Mouse (Mus musculus) forebrain, embryonic 11.5 days (tissue): ENCODE measurements around the gene Arxes2. TPM values are rescaled to one million over a fixed set of nuclear protein-coding genes. Genes with fewer than 3 reads are reported as not detected.
"Not testable (repeated sequence)": the region's sequence is repeated elsewhere in the genome, so short reads cannot be mapped to it uniquely, and the experiment has no call there.

ENCODE experiments used
- ATAC-seq: fragments of 200-750 bp; cut with Nextera tagmentation; replicated peaks from 2 replicates; pipeline ENCODE4 v1.8.0; 2017; ENCODE audit warnings: moderate TSS enrichment; ENCODE audit not compliant: low FRiP score
- DNase-seq: peaks from one replicate; pipeline ENCODE4 v3.0.0-alpha.2; 2017; ENCODE audit warnings: low spot score
- H3K27ac ChIP-seq: fragments of 300-500 bp; sonication (generic); 2 replicates; pipeline ENCODE4 v1.5.1; 2014; ENCODE audit warnings: low read depth, low read length
- H3K27me3 ChIP-seq: fragments of 300-500 bp; sonication (generic); 2 replicates; pipeline ENCODE4 v1.6.1; 2014; ENCODE audit warnings: mild to moderate bottlenecking, low read length, mixed read lengths; ENCODE audit not compliant: control insufficient read depth, insufficient read depth
- H3K36me3 ChIP-seq: fragments of 300-500 bp; sonication (generic); 2 replicates; pipeline ENCODE4 v1.6.1; 2014; ENCODE audit warnings: mild to moderate bottlenecking, low read length, moderate library complexity, mixed read lengths; ENCODE audit not compliant: control insufficient read depth, insufficient read depth
- H3K4me1 ChIP-seq: fragments of 300-500 bp; sonication (generic); replicated peaks from 2 replicates; pipeline ENCODE4 v1.6.1; 2014; ENCODE audit warnings: low read length, mixed read lengths; ENCODE audit not compliant: control insufficient read depth, insufficient read depth
- H3K4me2 ChIP-seq: fragments of 300-500 bp; sonication (generic); 2 replicates; pipeline ENCODE4 v1.6.1; 2014; ENCODE audit warnings: low read depth, mild to moderate bottlenecking, low read length, moderate library complexity, mixed read lengths; ENCODE audit not compliant: severe bottlenecking
- H3K4me3 ChIP-seq: fragments of 300-500 bp; sonication (generic); 2 replicates; pipeline ENCODE4 v1.5.1; 2014; ENCODE audit warnings: low read depth, low read length
- H3K9ac ChIP-seq: fragments of 300-500 bp; sonication (generic); 2 replicates; pipeline ENCODE4 v1.6.1; 2014; ENCODE audit warnings: low read length
- H3K9me3 ChIP-seq: fragments of 300-500 bp; sonication (generic); 2 replicates; pipeline ENCODE4 v1.6.1; 2016; ENCODE audit warnings: low read length, mixed read lengths; ENCODE audit not compliant: control insufficient read depth
- WGBS: fragments of 180-500 bp; shearing (Covaris S2); extraction: QIAGEN DNeasy Blood & Tissue Kit; methylation state at CpG from one replicate; pipeline ENCODE4 v1.1.7; 2014; 5-methylcytosine and 5-hydroxymethylcytosine counted together
- polyA plus RNA-seq: library from polyadenylated mRNA; unstranded; fragments of >200 nt; fragmentation: Nextera tagmentation; extraction: Ambion mirVana; gene quantifications from 2 replicates; pipeline ENCODE4 v1.2.1, GENCODE M21; 2014

Gene Arxes2
- polyA plus RNA-seq, 1 experiment from 2014 or later, result 122 TPM

DNA sequence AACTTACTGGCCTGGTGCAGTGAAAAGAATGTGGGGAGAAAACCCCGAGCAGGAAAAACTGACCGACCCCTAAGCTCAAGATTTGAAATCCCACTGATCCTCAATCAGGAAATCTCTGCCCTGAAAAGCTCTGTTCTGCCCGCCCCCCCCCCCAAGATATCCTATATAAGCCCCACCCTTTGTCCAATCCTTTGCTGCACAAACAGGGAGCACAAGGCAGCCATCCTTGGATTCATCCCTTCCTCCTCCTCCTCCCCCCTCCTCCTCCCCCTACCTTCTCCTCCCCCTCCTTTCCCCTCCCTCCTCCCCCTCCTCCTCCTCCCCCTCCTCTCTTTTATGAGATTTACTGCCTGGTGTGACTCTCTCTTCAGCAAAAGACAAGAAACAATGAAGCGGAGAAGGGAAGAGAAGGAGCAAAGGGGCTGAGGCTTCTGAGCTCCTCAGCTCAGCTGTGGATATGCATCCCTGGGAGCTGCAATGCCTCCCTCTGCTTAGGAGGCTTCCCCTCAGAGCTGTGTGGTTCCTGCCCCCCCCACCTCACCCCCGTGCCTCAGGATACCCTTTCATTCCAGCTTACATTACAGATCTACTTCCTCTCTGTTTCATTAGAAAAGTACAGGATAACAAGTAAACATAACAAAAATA lies 13.7 kb downstream of the Arxes2 start:
- no peak overlapping the region for H3K27ac ChIP-seq
- WGBS, result 33% methylated on average over 4 of the region's 5 CpGs

DNA sequence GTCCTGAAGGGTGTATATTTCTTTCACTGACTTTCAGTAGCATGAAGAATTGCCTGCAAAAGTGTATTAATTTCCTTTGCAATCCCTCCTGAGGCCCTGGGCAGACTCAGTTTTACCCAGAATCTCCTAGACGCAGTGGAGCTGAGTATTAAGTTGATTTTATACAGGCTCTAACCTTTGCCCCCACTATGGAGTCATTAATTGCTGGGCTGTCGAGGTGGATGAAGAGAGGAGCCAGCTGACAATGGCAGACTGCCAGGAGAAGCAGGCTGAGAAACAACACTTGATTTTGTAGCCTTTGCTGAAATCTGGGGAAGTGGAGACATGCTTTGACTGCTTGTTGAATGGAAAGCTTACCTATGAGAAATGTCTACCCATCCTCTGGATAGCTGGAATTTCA lies 20.8 kb downstream of the Arxes2 start:
- DNase-seq, result no peak
- no peaks in the 10 kb centered on the region for H3K36me3 ChIP-seq
- no peak overlapping the region for H3K27ac ChIP-seq
- H3K4me3 ChIP-seq, result no peak overlapping the region
- H3K9me3 ChIP-seq, result no peaks in the 10 kb centered on the region
- H3K4me1 ChIP-seq, result no peaks in the 10 kb centered on the region
- no peak overlapping the region for H3K9ac ChIP-seq
- 35% methylated on average over 2 of the region's 2 CpGs for WGBS
- H3K27me3 ChIP-seq, result no peaks in the 10 kb centered on the region
- no peak for ATAC-seq
- H3K4me2 ChIP-seq, result no peak overlapping the region

More for the DNA sequence above, 13.7 kb downstream of the Arxes2 start:
- H3K9ac ChIP-seq, result no peak overlapping the region
- H3K4me2 ChIP-seq, result no peak overlapping the region
- DNase-seq, result no peak
- no peaks in the 10 kb centered on the region for H3K9me3 ChIP-seq
- H3K4me1 ChIP-seq, result no peaks in the 10 kb centered on the region
- H3K36me3 ChIP-seq, result no peaks in the 10 kb centered on the region
- ATAC-seq, result peak; percentile 76
- H3K27me3 ChIP-seq, result no peaks in the 10 kb centered on the region
- no peak overlapping the region for H3K4me3 ChIP-seq

DNA sequence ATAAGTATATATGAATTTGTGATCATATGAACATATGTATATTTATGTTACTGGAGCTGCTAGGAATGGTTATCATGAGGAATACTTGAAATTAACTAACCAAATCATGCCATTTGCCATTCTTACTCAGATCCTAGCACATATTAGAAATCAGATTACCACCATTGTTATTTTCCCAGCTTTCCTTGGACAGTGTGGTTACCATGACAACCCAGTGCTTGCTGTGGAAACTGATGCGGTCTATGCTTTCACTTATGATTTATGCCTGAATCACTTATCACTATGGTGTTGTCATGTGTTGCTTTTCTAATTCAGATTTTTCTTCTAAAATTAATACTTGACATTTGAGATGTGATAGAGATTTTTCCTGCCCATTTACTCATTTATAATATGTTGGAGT lies 36.7 kb downstream of the Arxes2 start:
- no peak for ATAC-seq

DNA sequence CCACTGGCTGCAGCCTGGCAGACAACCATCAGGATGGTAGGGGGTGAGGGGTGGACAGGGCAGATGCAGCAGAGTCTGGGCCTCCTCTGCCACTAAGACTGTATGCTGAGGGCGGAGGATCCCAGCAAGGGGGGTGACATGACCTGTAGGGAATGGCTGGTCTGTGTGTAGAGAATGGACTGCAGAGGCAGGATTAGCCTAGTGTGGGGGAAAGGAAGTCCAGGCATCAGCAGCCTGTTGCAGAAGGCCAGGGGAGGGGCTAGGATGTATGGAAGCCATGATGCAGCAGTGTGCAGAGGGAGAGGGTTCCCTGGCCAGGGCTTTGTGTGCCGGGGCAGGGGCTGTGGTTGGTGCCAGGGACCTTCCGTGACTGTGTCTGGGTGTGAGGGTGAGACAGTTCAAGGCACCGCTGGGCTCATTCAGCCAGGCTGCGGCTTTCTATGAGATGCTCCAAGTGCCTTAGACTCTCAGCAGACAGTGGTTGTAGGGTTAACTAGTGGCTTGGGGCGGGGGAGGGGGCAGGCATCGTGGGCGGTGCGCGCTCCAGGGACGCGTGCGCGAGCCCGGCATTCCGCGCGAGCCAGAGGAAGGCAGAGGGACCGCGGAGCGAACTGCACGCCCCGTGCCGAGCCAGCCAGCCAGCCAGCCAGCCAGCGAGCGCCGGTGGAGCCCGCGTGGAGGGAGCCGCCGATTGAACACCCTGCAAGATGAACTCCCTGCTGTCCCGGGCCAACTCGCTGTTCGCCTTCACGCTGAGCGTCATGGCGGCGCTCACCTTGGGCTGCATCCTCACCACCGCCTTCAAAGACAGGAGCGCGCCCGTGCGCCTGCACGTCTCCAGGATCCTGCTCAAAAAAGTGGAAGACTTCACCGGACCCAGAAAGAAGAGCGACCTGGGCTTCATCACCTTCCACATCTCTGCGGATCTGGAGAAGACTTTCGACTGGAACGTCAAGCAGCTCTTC lies 39.5 kb downstream of the Arxes2 start, which contains the start of gene Arxes1:
Gene Arxes1 (plus strand): TSS at position 569 of the 965 bp plus-strand sequence.
- H3K27ac ChIP-seq, H3K4me1 ChIP-seq, H3K36me3 ChIP-seq, H3K9me3 ChIP-seq, H3K27me3 ChIP-seq, H3K9ac ChIP-seq: not testable (repeated sequence)
- ATAC-seq, result peak; percentile 91
- H3K4me3 ChIP-seq, result peak within 1 kb of the TSS; percentile 16
- WGBS, result 5% methylated on average over 11 of the region's 49 CpGs
- DNase-seq, result peak; percentile 51
- peak within 1 kb of the TSS; percentile 33; the same call in 1 of the 2 replicates for H3K4me2 ChIP-seq

More for the DNA sequence above, 36.7 kb downstream of the Arxes2 start:
- no peaks in the 10 kb centered on the region for H3K36me3 ChIP-seq
- no peak overlapping the region for H3K4me2 ChIP-seq
- no peak for DNase-seq
- H3K4me3 ChIP-seq, result no peak overlapping the region
- H3K9ac ChIP-seq, result no peak overlapping the region
- H3K4me1 ChIP-seq, result no peaks in the 10 kb centered on the region
- WGBS, result 79% methylated on average over 1 of the region's 1 CpGs
- no peak overlapping the region for H3K27ac ChIP-seq
- H3K27me3 ChIP-seq, result no peaks in the 10 kb centered on the region
- no peaks in the 10 kb centered on the region for H3K9me3 ChIP-seq

DNA sequence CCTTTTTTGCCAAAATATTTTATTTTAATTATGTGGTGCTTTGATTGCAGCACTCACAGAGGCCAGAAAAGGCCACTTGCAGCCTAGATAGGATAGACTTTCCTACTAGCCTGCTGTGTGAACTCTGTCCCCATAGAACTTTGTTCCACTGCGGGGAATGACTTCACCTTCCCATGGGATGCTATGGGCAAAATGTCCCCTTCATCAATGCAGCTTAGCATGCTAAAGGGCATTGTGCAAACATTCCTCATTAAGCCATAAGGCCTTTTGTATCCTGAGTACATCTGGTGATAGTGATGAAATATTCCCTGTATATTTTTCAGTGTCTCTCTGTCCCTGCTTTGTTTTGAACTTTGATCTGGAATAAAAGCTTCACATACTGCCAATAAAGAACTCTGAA lies 50.1 kb downstream of the Arxes2 start:
- Histone ChIP-seq H3K36me3 (no peaks in the 10 kb centered on the region), H3K4me1 (no peaks in the 10 kb centered on the region), H3K9ac (no peak overlapping the region), H3K27ac (no peak overlapping the region), H3K9me3 (no peaks in the 10 kb centered on the region), H3K4me3 (no peak overlapping the region), H3K27me3 (no peaks in the 10 kb centered on the region), H3K4me2 (no peak overlapping the region)
- 88% methylated on average over 1 of the region's 1 CpGs for WGBS
- no peak for ATAC-seq
- DNase-seq, result no peak

Other genes with a start within 250 kb of the Arxes2 start
- gene Bhlhb9, start 196.2 kb upstream of the Arxes2 start, polyA plus RNA-seq, result 65.5 and 71.6 TPM in 2 replicates
- gene Gprasp2, start 154.8 kb upstream of the Arxes2 start, polyA plus RNA-seq, result 41.2 and 42.7 TPM in 2 replicates
- gene Arxes1, start 39.5 kb downstream of the Arxes2 start, polyA plus RNA-seq, result 48.9 and 49.3 TPM in 2 replicates
- 302 and 303 TPM in 2 replicates for gene Bex2, start 74.4 kb downstream of the Arxes2 start, polyA plus RNA-seq
- gene Nxf3, start 91.4 kb downstream of the Arxes2 start, polyA plus RNA-seq, result not detected in 2 replicates
- gene Bex4, start 145.2 kb downstream of the Arxes2 start, polyA plus RNA-seq, result 117 and 126 TPM in 2 replicates
- 149 and 163 TPM in 2 replicates for gene Tceal8, start 178.5 kb downstream of the Arxes2 start, polyA plus RNA-seq
- 1.2 and 1.6 TPM in 2 replicates for gene Tceal5, start 210.1 kb downstream of the Arxes2 start, polyA plus RNA-seq
- gene Tceal7, start 221.0 kb downstream of the Arxes2 start, polyA plus RNA-seq, result 1.1 and 1.2 TPM in 2 replicates
- gene Bex1, start 221.7 kb downstream of the Arxes2 start, polyA plus RNA-seq, result 135 and 136 TPM in 2 replicates